Mouse (Mus musculus) left cerebral cortex, adult 18-20 months (tissue): ENCODE measurements around the gene Map2k3. TPM values are rescaled to one million over a fixed set of nuclear protein-coding genes. Genes with fewer than 3 reads are reported as not detected.

Source experiments
- DNase-seq, 2 experiments: peaks; one replicate each; pipeline ENCODE4 v3.0.0; 2021 to 2022; ENCODE audit warnings: low spot score in 2 of 2, mixed read lengths in 1 of 2
- total RNA-seq, 2 experiments: library from RNA; stranded (reverse); gene quantifications; 2 replicates each; pipeline ENCODE4 v1.2.3; 2021

The Map2k3 gene
- total RNA-seq, 2 experiments from 2014 or later, result 20.5 to 21.4 TPM

DNA sequence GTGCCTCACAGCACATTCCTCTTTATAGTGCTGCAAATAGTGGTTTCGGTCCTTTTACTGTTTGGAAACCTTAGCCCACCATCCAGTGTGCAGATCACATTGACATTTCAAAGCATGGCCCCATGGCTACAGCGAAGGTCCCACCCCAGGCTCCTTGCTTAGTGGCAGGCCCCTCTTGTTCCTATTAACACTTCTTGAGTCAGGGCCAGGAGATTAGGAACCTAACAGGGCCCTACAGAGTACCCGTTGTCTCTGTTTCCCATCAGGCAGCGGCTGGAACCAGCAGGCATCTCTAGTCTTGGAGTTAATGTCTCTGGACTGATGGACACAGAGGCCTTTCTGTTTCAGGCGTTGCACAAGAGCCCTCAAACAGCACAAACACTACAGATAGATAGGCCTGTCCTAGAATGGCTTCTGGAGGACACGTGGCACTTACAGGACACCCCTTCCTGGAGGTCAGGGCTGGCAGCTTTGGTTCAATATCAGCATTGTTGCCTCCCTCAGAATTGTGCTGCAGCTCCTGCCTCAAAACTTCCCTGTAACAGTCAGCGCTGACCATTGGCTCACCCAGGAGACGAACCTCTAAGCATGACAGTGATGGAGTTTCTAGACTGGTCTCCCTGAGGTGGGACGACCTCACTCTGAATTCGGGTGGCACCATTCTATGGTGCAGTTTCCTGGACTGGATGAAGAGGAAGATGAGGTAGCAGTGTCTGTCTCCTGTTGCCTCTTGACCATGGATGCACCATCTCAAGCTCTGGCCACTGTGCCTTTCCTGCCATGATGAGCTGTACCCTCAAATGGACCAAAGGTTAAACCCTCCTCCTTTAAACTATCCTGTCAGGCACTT lies 22.6 kb downstream of the Map2k3 start:
- DNase-seq, result no peak

DNA sequence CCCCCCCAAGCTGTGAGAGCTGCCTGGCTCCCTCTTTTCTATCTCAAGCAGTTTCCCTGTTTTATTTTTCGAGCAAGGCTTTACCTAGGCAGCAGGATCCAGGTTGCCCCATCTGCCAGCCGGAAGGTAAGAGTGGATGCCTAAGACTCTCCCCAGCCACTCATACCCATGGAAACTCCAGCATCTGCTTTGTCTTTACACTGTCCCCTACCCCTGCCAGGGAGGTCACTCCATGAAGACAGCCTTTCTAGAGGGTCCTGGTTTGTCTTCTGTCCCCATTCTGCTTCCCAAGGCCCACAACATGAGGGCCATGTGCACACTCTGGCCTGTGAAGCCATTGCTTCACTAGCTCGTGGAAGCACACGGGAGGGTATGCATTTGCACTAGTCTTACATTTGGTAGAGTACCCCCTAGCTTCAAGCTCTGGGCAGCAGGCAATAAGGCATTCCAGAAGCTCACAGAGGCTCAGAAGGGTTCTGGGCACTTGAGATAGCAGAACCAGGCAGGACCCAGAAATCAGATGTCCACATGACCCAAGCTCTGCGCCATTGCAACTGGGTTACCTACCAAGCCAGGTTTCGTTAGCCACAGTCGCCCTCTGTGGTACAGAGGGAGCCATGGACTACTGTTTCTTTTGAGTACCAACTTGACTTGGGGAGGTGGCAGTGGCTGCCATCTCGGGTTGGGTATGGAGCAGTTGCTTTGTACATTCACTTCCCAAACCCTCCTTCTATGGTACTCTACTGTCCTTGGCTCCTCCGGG lies 24.0 kb downstream of the Map2k3 start:
- no peak for DNase-seq

DNA sequence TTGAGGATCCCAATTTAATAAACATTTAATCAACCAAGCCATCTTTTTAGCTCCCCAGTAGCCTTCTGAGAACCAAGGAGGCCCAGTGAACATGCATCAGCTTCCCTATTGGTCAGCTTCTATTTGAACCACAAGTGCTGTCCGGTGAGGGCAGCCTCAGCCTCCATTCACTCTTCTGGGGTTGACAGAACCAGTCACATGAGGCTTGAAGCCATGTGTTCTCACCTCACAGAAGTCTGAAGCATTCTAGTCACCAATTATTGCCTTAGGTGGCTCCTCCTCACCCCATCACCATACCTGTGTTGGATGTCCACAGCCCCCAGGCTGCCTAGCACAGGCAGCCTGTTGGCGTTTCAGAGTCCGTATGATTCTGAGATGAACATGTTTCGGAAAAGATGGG lies 27.1 kb downstream of the Map2k3 start:
- no peak for DNase-seq

DNA sequence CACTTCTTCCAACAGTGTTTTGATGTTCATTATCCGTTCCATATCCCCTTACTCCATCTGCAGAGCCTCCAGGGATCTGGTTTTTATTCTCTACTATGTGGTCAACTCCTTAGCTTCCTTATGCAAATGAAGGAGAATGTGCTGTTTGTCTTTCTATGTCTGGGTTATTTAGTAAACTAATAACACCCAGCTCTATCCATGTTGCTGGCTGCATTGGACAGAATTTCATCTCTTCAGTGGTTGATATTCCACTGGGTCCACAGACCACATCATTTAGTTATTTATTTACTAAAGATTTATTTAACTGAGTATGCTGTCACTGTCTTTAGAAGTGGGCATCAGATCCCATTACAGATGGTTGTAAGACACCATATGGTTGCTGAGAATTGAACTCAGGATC lies 29.3 kb downstream of the Map2k3 start:
- no peak for DNase-seq

DNA sequence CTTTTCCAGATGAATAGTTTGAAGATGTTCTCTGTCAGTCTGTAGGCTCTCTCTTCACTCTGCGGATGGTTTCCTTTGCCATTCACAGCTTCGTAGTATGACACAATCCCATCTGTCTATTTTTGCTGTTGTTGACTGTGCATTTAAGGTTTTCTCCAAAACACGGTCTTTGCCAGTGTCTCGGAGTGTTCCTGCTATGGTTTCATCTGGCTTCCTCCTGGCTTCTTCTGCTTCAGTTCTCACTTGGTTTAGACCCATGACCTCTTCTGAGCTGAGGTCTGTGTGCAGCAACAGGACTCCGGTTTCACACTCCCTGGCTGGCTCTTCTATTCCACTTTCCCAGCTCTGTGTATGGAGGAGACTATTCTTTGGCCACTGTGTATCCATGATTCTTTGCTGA lies 30.9 kb downstream of the Map2k3 start:
- no peak for DNase-seq

DNA sequence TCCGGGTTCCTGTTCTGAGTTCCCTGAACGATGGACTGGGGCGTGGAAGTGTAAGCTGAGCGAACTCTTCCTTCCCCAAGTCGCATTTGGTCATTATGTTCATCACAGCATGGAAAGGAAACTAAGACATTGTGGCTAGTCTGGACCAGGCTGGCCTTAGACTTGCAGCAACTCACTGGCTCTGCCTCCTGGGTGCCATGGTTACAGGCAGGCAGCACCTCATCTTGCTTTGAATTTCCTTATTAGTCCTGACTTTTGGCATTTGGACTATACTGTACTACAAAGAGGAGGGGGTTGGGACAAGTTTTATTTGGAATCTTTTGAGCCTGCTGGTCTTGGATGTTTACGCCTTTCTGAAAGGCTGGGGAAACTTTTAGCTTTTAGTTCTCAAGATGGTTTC lies 35.1 kb downstream of the Map2k3 start:
- DNase-seq, result no peak

DNA sequence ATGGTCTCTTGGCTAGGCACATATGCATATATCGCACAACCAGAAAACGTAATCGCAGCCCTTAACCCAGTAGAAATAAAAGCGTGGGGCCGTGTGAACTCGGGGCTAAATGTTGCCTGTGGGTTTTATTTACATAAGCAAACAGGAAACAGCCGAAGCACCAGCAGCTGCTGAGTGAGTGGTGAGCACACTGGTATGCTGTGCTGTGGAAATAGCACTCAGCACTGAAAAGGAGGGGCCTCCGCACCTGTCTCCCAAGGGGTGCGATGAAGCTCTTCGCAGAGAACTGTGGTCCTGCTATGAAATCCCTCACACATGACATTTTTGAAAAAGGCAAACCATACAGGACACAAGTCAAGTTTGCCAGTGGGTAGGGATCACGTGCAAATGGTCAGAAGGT lies 43.3 kb downstream of the Map2k3 start:
- DNase-seq, result no peak

DNA sequence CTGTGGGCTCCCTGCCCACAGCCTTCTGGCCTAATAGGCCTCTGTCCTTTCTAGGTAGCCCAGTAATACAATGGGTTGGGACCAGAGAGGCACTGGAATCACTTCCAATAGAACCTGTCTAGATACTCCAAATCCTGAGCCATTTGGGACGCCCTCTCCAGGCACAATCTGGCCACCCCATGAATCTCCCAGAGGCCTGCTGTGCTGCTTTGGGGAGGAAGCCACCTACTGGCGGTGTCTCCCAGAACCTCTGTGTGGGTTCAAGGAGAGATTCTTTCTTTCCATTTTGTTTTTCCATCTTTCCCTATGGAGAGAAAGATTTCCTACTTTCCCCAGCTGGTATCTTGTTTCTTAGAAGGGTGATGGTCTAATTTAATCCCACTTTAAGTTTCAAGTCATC lies 44.4 kb downstream of the Map2k3 start:
- DNase-seq, result no peak

DNA sequence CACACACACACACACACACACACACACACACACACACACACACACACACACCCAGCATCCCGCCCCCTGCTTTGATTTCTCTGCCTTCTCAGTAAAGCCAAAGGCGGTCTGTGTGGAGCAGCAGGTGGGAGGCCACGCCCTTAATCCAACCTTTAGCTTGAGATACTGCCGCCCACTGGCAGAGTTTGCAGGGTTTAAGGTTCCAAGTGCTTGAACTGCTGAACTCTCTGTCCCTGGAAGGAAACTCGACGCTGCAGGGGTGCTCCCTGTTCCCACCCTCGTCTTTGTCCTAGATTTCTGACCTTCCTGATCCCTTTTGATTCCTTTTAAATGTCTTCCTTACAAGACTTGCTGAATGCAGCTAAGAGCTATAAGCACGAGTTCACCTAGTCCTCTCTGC lies 44.9 kb downstream of the Map2k3 start:
- no peak for DNase-seq

DNA sequence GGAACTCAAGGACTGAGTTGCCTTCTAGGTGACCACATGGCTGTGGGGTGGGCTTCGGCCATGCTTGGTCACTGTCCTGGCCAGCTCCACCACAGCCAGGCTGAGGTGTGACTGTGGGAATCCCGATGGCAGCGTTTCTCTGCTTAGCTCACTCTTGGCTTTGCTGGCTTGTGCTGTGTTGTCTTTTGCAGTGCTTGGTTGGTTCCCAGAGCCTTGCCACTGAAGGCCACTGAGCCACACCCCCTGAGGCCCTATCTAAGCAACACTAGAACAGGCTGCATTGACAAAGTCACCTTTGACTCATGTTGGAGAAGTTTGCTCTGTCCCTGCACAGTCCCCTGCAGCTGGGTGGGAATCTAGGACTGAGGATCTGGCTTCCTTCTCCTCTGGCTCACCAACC lies 45.3 kb downstream of the Map2k3 start:
- no peak for DNase-seq

DNA sequence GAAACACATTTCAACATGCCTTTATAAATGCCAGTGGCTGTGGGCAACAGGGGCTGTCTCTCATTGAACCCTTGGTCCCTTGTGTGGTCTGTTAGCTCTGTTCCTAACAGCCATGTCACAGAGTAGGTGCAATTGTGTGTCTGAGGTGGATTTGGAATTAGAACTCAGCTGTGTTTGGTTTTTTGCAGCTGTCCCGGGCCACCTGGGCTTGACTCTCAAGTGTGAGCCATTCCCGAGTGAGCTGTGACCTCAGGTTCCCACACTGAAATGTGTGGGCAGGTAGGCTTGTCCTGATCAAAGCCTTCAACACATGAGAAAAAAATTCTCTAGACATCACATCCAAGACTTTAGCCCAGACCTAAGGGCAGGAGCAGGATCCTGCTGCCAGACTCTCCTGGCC lies 46.8 kb downstream of the Map2k3 start:
- no peak for DNase-seq

DNA sequence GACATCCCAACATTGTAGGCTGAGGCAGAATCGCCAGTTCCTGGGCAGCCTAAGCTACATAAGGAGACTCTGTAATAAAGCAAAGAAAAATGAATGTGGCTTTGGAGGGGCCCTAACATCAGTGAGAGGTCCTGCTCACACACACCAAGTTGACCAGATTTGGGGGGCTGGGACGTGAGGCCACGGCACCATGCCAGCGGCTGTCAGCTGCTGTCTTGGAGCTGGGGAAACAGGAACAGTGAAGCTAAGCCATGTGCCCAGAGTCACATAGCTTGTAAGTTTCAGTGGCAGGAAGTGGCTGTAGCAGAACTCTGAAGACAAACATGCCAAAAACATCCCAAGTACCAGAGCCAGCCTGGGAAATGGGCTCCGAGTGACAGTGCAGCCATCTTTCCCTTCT lies 48.0 kb downstream of the Map2k3 start:
- no peak for DNase-seq

DNA sequence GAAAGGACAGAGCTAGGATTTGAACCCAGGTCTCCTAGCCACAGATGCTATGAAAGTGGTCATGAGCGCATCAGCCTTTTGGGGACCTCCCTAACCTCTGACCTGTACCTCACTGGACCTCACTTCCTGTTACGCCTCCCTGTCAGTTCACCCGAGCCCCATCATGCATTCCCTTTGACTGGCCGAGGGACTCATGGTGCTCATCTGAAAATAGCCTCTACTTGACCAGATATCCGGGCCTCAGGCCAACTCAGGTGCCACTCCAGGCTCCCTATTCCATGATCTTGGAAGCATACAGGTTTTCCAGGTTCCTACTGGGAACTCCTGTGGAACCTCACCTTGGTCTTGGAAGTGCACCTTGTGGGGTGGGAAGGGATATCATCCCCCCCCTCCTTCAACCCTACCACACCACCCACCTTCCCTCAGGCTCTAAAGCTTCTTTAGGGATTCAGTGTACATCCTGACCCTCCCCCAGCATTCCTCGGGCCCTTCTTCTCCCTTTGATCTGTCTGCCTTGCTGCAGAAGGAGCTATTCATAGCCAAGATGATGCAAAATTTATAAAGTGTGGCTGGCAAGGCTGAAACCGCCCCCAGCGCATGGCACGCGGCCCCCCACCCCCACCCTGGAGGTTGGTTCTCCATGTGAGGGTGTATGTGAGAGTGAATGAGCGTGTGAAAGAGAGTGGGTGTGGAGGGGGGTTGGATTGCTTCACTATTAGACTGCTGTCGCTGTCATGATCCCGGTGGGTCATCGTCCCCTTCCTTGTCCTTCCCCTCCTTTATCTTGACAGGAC lies 50.1 kb downstream of the Map2k3 start:
- peak in 1 of 2 experiments; percentile 18 for DNase-seq

DNA sequence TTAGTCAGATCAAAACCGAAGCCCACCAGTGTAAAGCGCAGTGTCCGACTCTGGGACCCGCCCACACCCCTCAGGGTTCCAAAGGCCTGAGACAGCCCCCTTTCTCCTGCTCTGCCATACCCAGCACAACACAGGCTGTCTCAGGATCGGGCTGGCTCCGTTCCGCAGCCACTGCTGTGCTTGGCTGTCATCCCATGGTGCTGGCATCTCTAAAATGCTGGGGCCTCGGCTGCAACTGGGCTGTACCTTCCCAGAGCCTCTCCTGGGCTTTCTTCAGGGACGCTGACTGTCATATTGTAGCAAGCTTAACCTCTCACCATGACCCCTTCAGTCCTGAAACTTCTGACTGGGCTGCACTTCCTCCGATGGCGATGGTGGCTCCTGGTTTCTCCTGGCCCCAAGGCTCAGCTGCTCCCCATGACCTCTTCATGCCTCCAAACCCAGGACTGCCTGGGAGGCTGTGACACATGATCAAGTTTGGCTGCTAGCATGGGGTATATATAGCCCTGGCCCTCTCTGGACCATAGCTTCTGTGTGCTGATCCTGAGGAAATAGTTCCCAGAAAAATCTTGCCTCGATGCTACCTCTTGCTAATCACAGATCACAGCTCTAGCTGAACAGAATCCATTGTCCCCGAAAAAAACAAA lies 53.2 kb downstream of the Map2k3 start:
- DNase-seq, result peak in 1 of 2 experiments; percentile 35

DNA sequence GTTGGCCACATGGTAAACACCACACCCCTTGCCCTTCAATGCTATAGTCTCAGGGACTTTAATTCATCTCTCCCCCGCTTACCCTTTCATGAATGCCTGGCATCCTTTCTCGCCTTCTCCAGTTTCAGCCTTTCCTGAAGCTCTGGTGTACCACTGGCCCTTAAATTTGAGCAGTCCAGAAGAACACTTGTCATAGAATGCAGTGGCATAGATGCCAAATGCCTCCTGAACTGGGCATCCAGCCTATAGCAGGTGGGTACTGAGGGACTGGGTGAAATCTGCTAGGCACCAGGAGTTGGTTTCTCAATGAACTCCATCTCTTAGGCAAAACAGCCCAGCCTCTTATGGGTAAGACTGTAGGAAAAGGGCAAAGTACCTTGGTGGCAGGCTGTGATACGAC lies 58.6 kb downstream of the Map2k3 start:
- no peak for DNase-seq

Other genes with a start within 250 kb of the Map2k3 start
- 10 to 100 TPM; 34.6 to 35.4 TPM for gene Llgl1, start 232.3 kb upstream of the Map2k3 start, total RNA-seq
- gene Flii, start 204.8 kb upstream of the Map2k3 start, total RNA-seq, result 10 to 100 TPM; 67.8 to 71.4 TPM
- gene Mief2, start 203.6 kb upstream of the Map2k3 start, total RNA-seq, result 10 to 100 TPM; 19.5 to 19.9 TPM
- gene Top3a, start 154.7 kb upstream of the Map2k3 start, total RNA-seq, result 1 to 10 TPM; 5.0 to 5.3 TPM
- 10 to 100 TPM; 33.0 to 33.7 TPM for gene Smcr8, start 154.5 kb upstream of the Map2k3 start, total RNA-seq
- gene Shmt1, start 120.3 kb upstream of the Map2k3 start, total RNA-seq, result 1 to 10 TPM; 1.7 to 3.7 TPM
- 10 to 100 TPM; 26.6 to 31.6 TPM for gene Dhrs7b, start 101.4 kb upstream of the Map2k3 start, total RNA-seq
- gene Tmem11, start 52.8 kb upstream of the Map2k3 start, total RNA-seq, result 10 to 100 TPM; 28.1 to 29.7 TPM
- gene Natd1, start 17.3 kb upstream of the Map2k3 start, total RNA-seq, result 10 to 100 TPM; 11.4 to 12.3 TPM
- gene Kcnj12, start 90.5 kb downstream of the Map2k3 start, total RNA-seq, result 10 to 100 TPM; 18.9 to 19.0 TPM
- gene Tnfrsf13b, start 194.7 kb downstream of the Map2k3 start, total RNA-seq, result under 1 TPM; 0.52 to 1.00 TPM
- 100 to 1,000 TPM; 195 to 215 TPM for gene Usp22, start 243.0 kb downstream of the Map2k3 start, total RNA-seq